Mouse (Mus musculus) limb, embryonic 13.5 days (tissue): ENCODE measurements around the gene Tmeff1. TPM values are rescaled to one million over a fixed set of nuclear protein-coding genes. Genes with fewer than 3 reads are reported as not detected.
A peak's percentile ranks its signal among the peaks of the same experiment; 100 is the strongest.
"Not testable (repeated sequence)": the region's sequence is repeated elsewhere in the genome, so short reads cannot be mapped to it uniquely, and the experiment has no call there.

Experiments
- ATAC-seq: fragments of 200-750 bp; cut with Nextera tagmentation; 2 replicates; pipeline ENCODE4 v1.8.0; 2017; ENCODE audit warnings: low read depth, moderate number of reproducible peaks, moderate TSS enrichment; ENCODE audit not compliant: low FRiP score
- H3K27ac ChIP-seq: fragments of 300-500 bp; sonication (generic); 2 replicates; pipeline ENCODE4 v1.5.1; 2015; ENCODE audit warnings: inconsistent platforms, mild to moderate bottlenecking, moderate library complexity
- H3K27me3 ChIP-seq: fragments of 300-500 bp; sonication (generic); 2 replicates; pipeline ENCODE4 v1.6.1; 2015; ENCODE audit warnings: mild to moderate bottlenecking, inconsistent platforms
- H3K36me3 ChIP-seq: fragments of 300-500 bp; sonication (generic); 2 replicates; pipeline ENCODE4 v1.6.1; 2015; ENCODE audit warnings: inconsistent platforms, mild to moderate bottlenecking, moderate library complexity
- H3K4me1 ChIP-seq: fragments of 300-500 bp; sonication (generic); 2 replicates; pipeline ENCODE4 v1.6.1; 2015; ENCODE audit warnings: inconsistent platforms
- H3K4me2 ChIP-seq: fragments of 300-500 bp; sonication (generic); replicated peaks from 2 replicates; pipeline ENCODE4 v1.6.1; 2015; ENCODE audit warnings: inconsistent platforms, mild to moderate bottlenecking, moderate library complexity
- H3K4me3 ChIP-seq: fragments of 300-500 bp; sonication (generic); 2 replicates; pipeline ENCODE4 v1.5.1; 2015; ENCODE audit warnings: moderate library complexity, mild to moderate bottlenecking, inconsistent platforms
- H3K9ac ChIP-seq: fragments of 300-500 bp; sonication (generic); 2 replicates; pipeline ENCODE4 v1.6.1; 2015; ENCODE audit warnings: mild to moderate bottlenecking, inconsistent platforms
- H3K9me3 ChIP-seq: fragments of 300-500 bp; sonication (generic); 2 replicates; pipeline ENCODE4 v1.6.1; 2016; ENCODE audit warnings: inconsistent platforms
- WGBS: fragments of 180-500 bp; shearing (Covaris S2); methylation state at CpG from one replicate; pipeline ENCODE4 v1.1.7; 2015; 5-methylcytosine and 5-hydroxymethylcytosine counted together
- polyA plus RNA-seq: library from polyadenylated mRNA; unstranded; fragments of >200 nt; fragmentation: Nextera tagmentation; extraction: Ambion mirVana; gene quantifications from 2 replicates; pipeline ENCODE4 v1.2.1, GENCODE M21; 2015

The Tmeff1 gene
- polyA plus RNA-seq, 1 experiment from 2014 or later = 65.1 TPM

DNA sequence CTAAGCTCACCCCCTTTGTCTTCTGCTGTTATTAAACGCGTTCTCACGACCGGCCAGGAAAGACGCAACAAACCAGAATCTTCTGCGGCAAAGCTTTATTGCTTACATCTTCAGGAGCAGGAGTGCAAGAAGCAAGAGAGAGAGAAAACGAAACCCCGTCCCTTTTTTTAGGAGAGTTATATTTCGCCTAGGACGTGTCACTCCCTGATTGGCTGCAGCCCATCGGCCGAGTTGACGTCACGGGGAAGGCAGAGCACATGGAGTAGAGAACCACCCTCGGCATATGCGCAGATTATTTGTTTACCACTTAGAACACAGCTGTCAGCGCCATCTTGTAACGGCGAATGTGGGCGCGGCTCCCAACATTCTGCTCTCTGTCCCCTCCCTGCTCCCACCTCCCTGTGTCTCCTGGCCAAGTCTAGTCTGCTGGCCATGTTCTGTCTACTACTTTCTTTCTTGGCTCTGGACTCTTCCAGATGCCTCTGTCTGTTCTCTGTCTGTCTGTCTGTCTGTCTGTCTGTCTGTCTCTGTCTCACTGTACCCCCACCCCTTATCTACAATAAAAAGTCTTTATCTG, 98.7 kb downstream of the Tmeff1 start:
- H3K36me3 ChIP-seq, H3K4me2 ChIP-seq, H3K9ac ChIP-seq, H3K4me3 ChIP-seq, H3K9me3 ChIP-seq, H3K4me1 ChIP-seq, ATAC-seq, H3K27me3 ChIP-seq, H3K27ac ChIP-seq: not testable (repeated sequence)
- 95% methylated on average over 21 of the region's 21 CpGs for WGBS

GRCm38 (mm10) chr4:48684593-48685187, 99.7 kb downstream of the Tmeff1 start:
- no peak overlapping the region for H3K27ac ChIP-seq
- no peak for ATAC-seq

DNA sequence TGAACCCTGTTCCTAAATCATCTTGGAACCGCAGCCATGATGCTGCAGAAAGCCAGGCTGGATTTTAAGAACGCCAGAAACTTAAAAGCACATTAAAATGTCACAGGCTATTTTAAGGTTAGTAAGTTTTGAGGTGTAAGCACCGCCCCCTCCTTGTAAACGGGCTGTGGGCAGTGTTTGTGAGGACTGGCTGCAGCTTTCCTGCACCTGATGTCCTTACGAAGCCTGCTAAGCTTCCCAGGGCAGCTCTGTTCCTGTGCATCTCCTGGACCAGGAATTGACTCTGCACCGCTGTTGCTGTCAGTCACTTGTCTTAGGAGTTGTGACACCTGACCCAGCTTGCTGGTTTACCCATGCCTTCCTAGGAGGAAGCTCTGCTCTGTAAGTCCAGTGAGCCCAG, 103.2 kb downstream of the Tmeff1 start:
- Histone ChIP-seq H3K27me3 (no peaks in the 10 kb centered on the region), H3K4me3 (no peak overlapping the region), H3K36me3 (no peaks in the 10 kb centered on the region), H3K27ac (no peak overlapping the region), H3K4me2 (no peak overlapping the region), H3K9me3 (no peaks in the 10 kb centered on the region), H3K4me1 (0 out of 2 replicates have a peak, but pooled peaks cover 6% of the 10 kb centered on the region), H3K9ac (no peak overlapping the region)
- no peak for ATAC-seq
- 33% methylated on average over 6 of the region's 6 CpGs for WGBS

More at GRCm38 (mm10) chr4:48684593-48685187, 99.7 kb downstream of the Tmeff1 start:
- Histone ChIP-seq H3K4me3 (no peak overlapping the region), H3K9ac (no peak overlapping the region), H3K36me3 (no peaks in the 10 kb centered on the region), H3K9me3 (no peaks in the 10 kb centered on the region), H3K4me1 (0 out of 2 replicates have a peak, but pooled peaks cover 6% of the 10 kb centered on the region), H3K27me3 (no peaks in the 10 kb centered on the region), H3K4me2 (no peak overlapping the region)
- 78% methylated on average over 7 of the region's 7 CpGs for WGBS

GRCm38 (mm10) chr4:48690640-48691039, 105.7 kb downstream of the Tmeff1 start:
- Histone ChIP-seq H3K4me3 (no peak overlapping the region), H3K9me3 (no peaks in the 10 kb centered on the region), H3K4me2 (no peak overlapping the region), H3K9ac (no peak overlapping the region), H3K27me3 (no peaks in the 10 kb centered on the region), H3K4me1 (0 out of 2 replicates have a peak, but pooled peaks cover 6% of the 10 kb centered on the region), H3K36me3 (no peaks in the 10 kb centered on the region), H3K27ac (no peak overlapping the region)
- ATAC-seq = no peak
- 81% methylated on average over 9 of the region's 9 CpGs for WGBS

DNA sequence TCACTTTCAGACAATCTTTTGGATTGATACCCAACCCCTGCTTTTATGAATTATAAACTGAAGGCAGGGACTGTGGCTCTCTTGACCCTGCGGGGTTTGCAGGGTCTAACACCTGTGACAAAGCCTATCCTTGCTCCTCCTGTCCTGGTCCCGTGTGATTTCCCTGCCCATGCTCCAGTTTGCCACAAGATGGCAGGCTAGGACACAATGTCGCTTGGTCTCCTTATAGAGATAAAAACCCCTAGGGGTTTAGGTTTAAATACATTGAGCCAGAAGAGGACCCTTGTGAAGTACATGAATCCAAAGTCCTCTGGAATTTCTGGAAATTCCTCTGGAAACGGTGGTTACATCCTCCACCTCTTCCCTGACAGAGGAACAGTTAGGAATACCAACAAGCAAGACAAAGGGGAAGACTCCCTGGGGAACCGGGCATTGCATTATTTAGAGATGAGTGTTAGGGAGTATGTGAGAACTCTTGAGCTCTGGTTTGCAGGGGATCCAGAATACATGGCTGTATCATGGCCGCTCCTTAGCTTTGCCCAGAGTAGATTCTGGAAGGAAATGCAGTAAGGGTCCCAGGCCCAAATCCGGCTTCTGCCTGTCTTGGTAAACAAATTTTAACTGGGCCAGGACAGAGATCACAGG, 106.9 kb downstream of the Tmeff1 start:
- H3K36me3 ChIP-seq = no peaks in the 10 kb centered on the region
- no peaks in the 10 kb centered on the region for H3K27me3 ChIP-seq
- 0 out of 2 replicates have a peak, but pooled peaks cover 6% of the 10 kb centered on the region for H3K4me1 ChIP-seq
- WGBS = 46% methylated on average over 7 of the region's 7 CpGs
- H3K9me3 ChIP-seq = no peaks in the 10 kb centered on the region
- no peak overlapping the region for H3K4me2 ChIP-seq
- H3K4me3 ChIP-seq = no peak overlapping the region
- 0 out of 2 replicates have a peak, but pooled peaks have one; percentile 62 for ATAC-seq
- no peak overlapping the region for H3K27ac ChIP-seq
- H3K9ac ChIP-seq = no peak overlapping the region

- Histone ChIP-seq H3K4me1 (0 out of 2 replicates have a peak, but pooled peaks cover 6% of the 10 kb centered on the region), H3K9ac (no peak overlapping the region), H3K27ac (no peak overlapping the region), H3K27me3 (no peaks in the 10 kb centered on the region), H3K36me3 (no peaks in the 10 kb centered on the region), H3K4me2 (no peak overlapping the region), H3K9me3 (no peaks in the 10 kb centered on the region), H3K4me3 (no peak overlapping the region)
- no peak for ATAC-seq
- WGBS = 38% methylated on average over 9 of the region's 9 CpGs
Observed at GRCm38 (mm10) chr4:48692736-48693292, 107.8 kb downstream of the Tmeff1 start.

DNA sequence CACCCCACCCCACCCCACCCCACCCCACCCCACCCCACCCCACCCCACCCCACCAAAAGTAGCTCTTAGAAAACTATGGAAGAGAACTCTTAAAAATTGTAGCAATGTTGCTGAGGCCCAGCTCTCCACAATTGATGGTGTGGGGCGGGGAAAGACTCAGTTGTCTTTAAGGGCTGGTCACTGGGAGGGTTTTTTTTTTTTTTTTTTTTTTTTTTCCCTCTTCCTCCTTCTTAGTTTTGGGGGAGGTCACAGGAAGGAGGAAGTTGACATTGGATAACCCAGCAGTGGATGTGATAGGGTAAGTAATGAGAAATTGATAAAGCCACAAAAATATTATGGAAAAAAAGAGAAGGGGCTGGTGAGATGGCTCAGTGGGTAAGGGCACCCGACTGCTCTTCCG, 111.7 kb downstream of the Tmeff1 start:
- Histone ChIP-seq H3K27me3 (no peaks in the 10 kb centered on the region), H3K36me3 (no peaks in the 10 kb centered on the region), H3K27ac (no peak overlapping the region), H3K9me3 (no peaks in the 10 kb centered on the region), H3K4me2 (no peak overlapping the region), H3K4me1 (no peaks in the 10 kb centered on the region), H3K4me3 (no peak overlapping the region), H3K9ac (no peak overlapping the region)
- no peak for ATAC-seq
- WGBS = 95% methylated on average over 3 of the region's 3 CpGs

- H3K4me1 ChIP-seq = no peaks in the 10 kb centered on the region
- H3K9me3 ChIP-seq = no peaks in the 10 kb centered on the region
- ATAC-seq = no peak
- WGBS = 57% methylated on average over 10 of the region's 11 CpGs
- no peak overlapping the region for H3K4me2 ChIP-seq
- H3K36me3 ChIP-seq = no peaks in the 10 kb centered on the region
- no peak overlapping the region for H3K4me3 ChIP-seq
- no peaks in the 10 kb centered on the region for H3K27me3 ChIP-seq
- no peak overlapping the region for H3K9ac ChIP-seq
- H3K27ac ChIP-seq = no peak overlapping the region
Observed at GRCm38 (mm10) chr4:48697302-48697701, 112.3 kb downstream of the Tmeff1 start.

Other genes with a start within 250 kb of the Tmeff1 start
- 52.1 and 58.1 TPM in 2 replicates for gene Tex10, start 111.7 kb upstream of the Tmeff1 start, polyA plus RNA-seq
- gene Msantd3, start 45.2 kb upstream of the Tmeff1 start, polyA plus RNA-seq = 27.6 and 30.1 TPM in 2 replicates
- gene Cavin4, start 78.3 kb downstream of the Tmeff1 start, polyA plus RNA-seq = 2.1 and 2.3 TPM in 2 replicates